Mouse (Mus musculus): Measurements from ENCODE around the gene Olfr701.

Olfr701 gene

GRCm38 (mm10) chr7:106813829-106814228 is at the start of gene Olfr701:
TSS of gene Olfr701 (plus strand) at chr7:106814129.
- DNase-seq: no peak

GRCm38 (mm10) chr7:106788330-106788729 is 25.6 kb upstream of the Olfr701 start:
- DNase-seq: no peak

- DNase-seq: no peak
Measured at GRCm38 (mm10) chr7:106793098-106793497, 20.8 kb upstream of the Olfr701 start, which contains the start of gene Olfr699. TSS of gene Olfr699 (minus strand) at chr7:106793198.

- no peak for DNase-seq
Measured at GRCm38 (mm10) chr7:106808734-106809133, 5.2 kb upstream of the Olfr701 start, which contains the start of gene Olfr700. TSS of gene Olfr700 (minus strand) at chr7:106808834.

GRCm38 (mm10) chr7:106815775-106816174 is 1.8 kb downstream of the Olfr701 start:
- DNase-seq: no peak

- no peak for DNase-seq
Measured at GRCm38 (mm10) chr7:106818414-106818813, 4.5 kb downstream of the Olfr701 start.

GRCm38 (mm10) chr7:106833793-106834192 is 19.9 kb downstream of the Olfr701 start, which contains the start of gene Olfr702:
TSS of gene Olfr702 (minus strand) at chr7:106833893.
- no peak for DNase-seq

- DNase-seq: no peak
Measured at GRCm38 (mm10) chr7:106843060-106843459, 29.1 kb downstream of the Olfr701 start, which contains the start of gene Olfr703. TSS of gene Olfr703 (plus strand) at chr7:106843360.

- no peak for DNase-seq
Measured at GRCm38 (mm10) chr7:106862885-106863284, 49.0 kb downstream of the Olfr701 start, which contains the start of gene Olfr704. TSS of gene Olfr704 (plus strand) at chr7:106863185.

Data from lung, postnatal 10 days (tissue).